Mouse (Mus musculus) heart, embryonic 11.5 days (tissue): ENCODE results near the gene Slc25a29. TPM values are rescaled to one million over a fixed set of nuclear protein-coding genes. Genes with fewer than 3 reads are reported as not detected.

Experiments used
- ATAC-seq: fragments of 200-750 bp; cut with Nextera tagmentation; replicated peaks from 2 replicates; pipeline ENCODE4 v1.8.0; 2017; ENCODE audit warnings: moderate library complexity; ENCODE audit not compliant: insufficient number of reproducible peaks, low FRiP score, low TSS enrichment
- H3K27ac ChIP-seq: fragments of 300-500 bp; sonication (generic); 2 replicates; pipeline ENCODE4 v1.5.1; 2014; ENCODE audit warnings: mild to moderate bottlenecking, low read depth, low read length
- H3K27me3 ChIP-seq: fragments of 300-500 bp; sonication (generic); 2 replicates; pipeline ENCODE4 v1.6.1; 2014; ENCODE audit warnings: mild to moderate bottlenecking, low read length, mixed read lengths; ENCODE audit not compliant: control insufficient read depth, insufficient read depth
- H3K36me3 ChIP-seq: fragments of 300-500 bp; sonication (generic); 2 replicates; pipeline ENCODE4 v1.6.1; 2014; ENCODE audit warnings: mild to moderate bottlenecking, low read length, moderate library complexity, mixed read lengths; ENCODE audit not compliant: control insufficient read depth, insufficient read depth
- H3K4me1 ChIP-seq: fragments of 300-500 bp; sonication (generic); 2 replicates; pipeline ENCODE4 v1.6.1; 2014; ENCODE audit warnings: low read length; ENCODE audit not compliant: control insufficient read depth, insufficient read depth
- H3K4me2 ChIP-seq: fragments of 300-500 bp; sonication (generic); 2 replicates; pipeline ENCODE4 v1.6.1; 2014; ENCODE audit warnings: mild to moderate bottlenecking, moderate library complexity
- H3K4me3 ChIP-seq: fragments of 300-500 bp; sonication (generic); 2 replicates; pipeline ENCODE4 v1.5.1; 2014; ENCODE audit warnings: low read depth, low read length
- H3K9ac ChIP-seq: fragments of 300-500 bp; sonication (generic); 2 replicates; pipeline ENCODE4 v1.6.1; 2014; ENCODE audit warnings: mild to moderate bottlenecking, low read depth, low read length, moderate library complexity
- H3K9me3 ChIP-seq: fragments of 300-500 bp; sonication (generic); replicated peaks from 2 replicates; pipeline ENCODE4 v1.6.1; 2016; ENCODE audit warnings: low read length; ENCODE audit not compliant: control insufficient read depth
- WGBS: fragments of 180-500 bp; shearing (Covaris S2); extraction: QIAGEN DNeasy Blood & Tissue Kit; methylation state at CpG from one replicate; pipeline ENCODE4 v1.1.7; 2014; ENCODE audit not compliant: insufficient replicate concordance; 5-methylcytosine and 5-hydroxymethylcytosine counted together
- polyA plus RNA-seq: library from polyadenylated mRNA; unstranded; fragments of >200 nt; fragmentation: Nextera tagmentation; extraction: Ambion mirVana; gene quantifications from 2 replicates; pipeline ENCODE4 v1.2.1, GENCODE M21; 2014

Gene Slc25a29
- polyA plus RNA-seq, result 4.0 and 4.2 TPM in 2 replicates

- Histone ChIP-seq H3K27me3 (peaks cover 4% of the 10 kb centered on the region; the same call in 1 of the 2 replicates), H3K36me3 (peaks cover 3% of the 10 kb centered on the region; the same call in 1 of the 2 replicates), H3K4me3 (peak within 1 kb of the TSS; percentile 66), H3K4me2 (peak within 1 kb of the TSS; percentile 95), H3K9me3 (no peaks in the 10 kb centered on the region), H3K27ac (peak within 1 kb of the TSS; percentile 88), H3K9ac (peak within 1 kb of the TSS; percentile 90), H3K4me1 (peaks cover 28% of the 10 kb centered on the region)
- peak; percentile 98 for ATAC-seq
- WGBS, result under 1% methylated on average over 53 of the region's 53 CpGs
Observed at GRCm38 (mm10) chr12:108835840-108836409, at the start of gene Slc25a29, which contains the start of gene Slc25a47. TSS of gene Slc25a29 (minus strand) at chr12:108835883. TSS of gene Slc25a47 (plus strand) at chr12:108836046.

- 83% methylated on average over 8 of the region's 8 CpGs for WGBS
- Histone ChIP-seq H3K4me3 (no peak overlapping the region), H3K27ac (no peak overlapping the region), H3K4me1 (no peaks in the 10 kb centered on the region), H3K9ac (no peak overlapping the region), H3K4me2 (no peak overlapping the region), H3K36me3 (peaks cover 22% of the 10 kb centered on the region), H3K27me3 (no peaks in the 10 kb centered on the region), H3K9me3 (no peaks in the 10 kb centered on the region)
- no peak for ATAC-seq
Observed at GRCm38 (mm10) chr12:108882776-108883175, 47.1 kb upstream of the Slc25a29 start.

DNA sequence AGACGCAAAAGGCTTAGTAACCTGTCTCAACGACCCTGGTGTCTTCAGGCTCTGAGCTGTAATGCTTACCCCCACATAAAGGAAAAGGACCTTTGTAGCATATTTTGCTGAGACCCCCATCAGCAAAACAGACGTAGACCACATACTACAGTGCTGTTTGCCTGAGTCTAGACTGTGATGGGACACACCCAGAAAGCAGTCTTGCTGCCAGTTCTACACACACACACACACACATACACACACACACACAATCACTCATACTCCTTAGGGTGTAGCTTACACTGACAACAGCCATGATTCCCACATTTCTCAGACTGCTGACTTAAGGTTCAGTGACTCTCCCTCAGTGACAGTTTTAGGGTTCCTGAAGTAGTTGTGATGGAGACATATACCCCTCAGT, 45.5 kb upstream of the Slc25a29 start:
- no peak overlapping the region for H3K27ac ChIP-seq
- no peak overlapping the region for H3K4me2 ChIP-seq
- H3K4me1 ChIP-seq, result no peaks in the 10 kb centered on the region
- H3K4me3 ChIP-seq, result no peak overlapping the region
- no peaks in the 10 kb centered on the region for H3K9me3 ChIP-seq
- 87% methylated on average over 3 of the region's 3 CpGs for WGBS
- H3K9ac ChIP-seq, result no peak overlapping the region
- no peaks in the 10 kb centered on the region for H3K27me3 ChIP-seq
- no peak for ATAC-seq
- H3K36me3 ChIP-seq, result peaks cover 15% of the 10 kb centered on the region

DNA sequence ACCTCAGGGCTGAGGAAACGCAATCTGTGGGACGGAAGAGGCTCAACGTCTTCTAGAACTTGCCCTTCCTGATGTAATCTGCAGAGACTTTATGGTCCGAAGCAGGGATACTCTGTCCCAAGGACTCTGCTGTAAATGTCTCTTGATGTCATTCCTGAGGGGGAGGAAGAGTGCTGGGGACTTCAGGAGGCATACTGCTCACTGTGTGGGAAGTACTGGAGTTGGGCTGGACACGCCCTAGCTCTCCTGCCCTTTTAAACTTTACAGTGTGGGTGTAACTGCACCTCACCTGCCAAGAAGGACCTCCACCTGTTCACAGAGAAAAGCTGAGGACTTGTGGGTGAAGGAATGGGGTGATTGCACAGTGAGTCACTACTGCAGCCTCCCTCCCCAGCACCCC, 44.9 kb upstream of the Slc25a29 start:
- Histone ChIP-seq H3K4me2 (no peak overlapping the region), H3K36me3 (peaks cover 14% of the 10 kb centered on the region)

GRCm38 (mm10) chr12:108879138-108879537, 43.5 kb upstream of the Slc25a29 start:
- no peak overlapping the region for H3K4me2 ChIP-seq

More for the DNA sequence above, 44.9 kb upstream of the Slc25a29 start:
- Histone ChIP-seq H3K4me1 (no peaks in the 10 kb centered on the region), H3K4me3 (no peak overlapping the region), H3K27ac (no peak overlapping the region), H3K9ac (no peak overlapping the region), H3K9me3 (no peaks in the 10 kb centered on the region), H3K27me3 (no peaks in the 10 kb centered on the region)
- WGBS, result 88% methylated on average over 5 of the region's 5 CpGs
- ATAC-seq, result no peak

DNA sequence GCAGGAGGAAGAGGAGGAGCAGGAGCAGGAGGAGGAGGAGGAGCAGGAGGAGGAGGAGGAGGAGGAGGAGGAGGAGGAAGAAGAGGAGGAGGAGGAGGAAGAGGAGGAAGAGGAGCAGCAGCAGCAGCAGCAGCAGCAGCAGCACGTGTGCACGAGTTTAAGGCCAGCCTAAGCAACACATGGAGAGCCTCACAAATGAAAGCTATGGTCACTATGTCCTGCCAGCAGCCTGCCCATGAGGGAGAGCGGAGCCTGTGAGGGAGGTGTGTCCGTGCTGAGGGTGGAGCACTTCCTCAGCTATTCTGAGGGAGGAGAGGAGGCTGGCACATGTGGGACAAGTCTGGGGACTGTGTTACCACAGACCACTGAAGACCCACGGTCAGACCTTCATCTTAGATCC, 37.4 kb upstream of the Slc25a29 start:
- H3K27ac ChIP-seq, result no peak overlapping the region
- no peaks in the 10 kb centered on the region for H3K4me1 ChIP-seq
- H3K36me3 ChIP-seq, result peaks cover 31% of the 10 kb centered on the region
- no peak for ATAC-seq
- no peak overlapping the region for H3K4me2 ChIP-seq
- no peaks in the 10 kb centered on the region for H3K27me3 ChIP-seq
- no peak overlapping the region for H3K9ac ChIP-seq
- 81% methylated on average over 5 of the region's 5 CpGs for WGBS
- no peaks in the 10 kb centered on the region for H3K9me3 ChIP-seq
- no peak overlapping the region for H3K4me3 ChIP-seq

More at GRCm38 (mm10) chr12:108879138-108879537, 43.5 kb upstream of the Slc25a29 start:
- ATAC-seq, result no peak
- Histone ChIP-seq H3K27ac (no peak overlapping the region), H3K27me3 (no peaks in the 10 kb centered on the region), H3K9ac (no peak overlapping the region), H3K4me3 (no peak overlapping the region), H3K4me1 (no peaks in the 10 kb centered on the region), H3K9me3 (no peaks in the 10 kb centered on the region), H3K36me3 (peaks cover 17% of the 10 kb centered on the region)
- WGBS, result 85% methylated on average over 4 of the region's 4 CpGs

- Histone ChIP-seq H3K27me3 (no peaks in the 10 kb centered on the region), H3K27ac (no peak overlapping the region), H3K9me3 (no peaks in the 10 kb centered on the region), H3K4me2 (no peak overlapping the region), H3K4me3 (no peak overlapping the region), H3K4me1 (no peaks in the 10 kb centered on the region), H3K36me3 (peaks cover 32% of the 10 kb centered on the region), H3K9ac (no peak overlapping the region)
- WGBS, result 85% methylated on average over 2 of the region's 2 CpGs
- no peak for ATAC-seq
Observed at GRCm38 (mm10) chr12:108869575-108869974, 33.9 kb upstream of the Slc25a29 start.

GRCm38 (mm10) chr12:108865007-108865494, 29.4 kb upstream of the Slc25a29 start:
- no peaks in the 10 kb centered on the region for H3K4me1 ChIP-seq
- no peak for ATAC-seq
- 83% methylated on average over 6 of the region's 6 CpGs for WGBS
- H3K27me3 ChIP-seq, result no peaks in the 10 kb centered on the region
- no peak overlapping the region for H3K4me2 ChIP-seq
- 0 out of 2 replicates have a peak overlapping the region, but pooled peaks have one; percentile 29 for H3K27ac ChIP-seq
- peaks cover 42% of the 10 kb centered on the region for H3K36me3 ChIP-seq
- no peak overlapping the region for H3K9ac ChIP-seq
- H3K4me3 ChIP-seq, result no peak overlapping the region
- no peaks in the 10 kb centered on the region for H3K9me3 ChIP-seq

DNA sequence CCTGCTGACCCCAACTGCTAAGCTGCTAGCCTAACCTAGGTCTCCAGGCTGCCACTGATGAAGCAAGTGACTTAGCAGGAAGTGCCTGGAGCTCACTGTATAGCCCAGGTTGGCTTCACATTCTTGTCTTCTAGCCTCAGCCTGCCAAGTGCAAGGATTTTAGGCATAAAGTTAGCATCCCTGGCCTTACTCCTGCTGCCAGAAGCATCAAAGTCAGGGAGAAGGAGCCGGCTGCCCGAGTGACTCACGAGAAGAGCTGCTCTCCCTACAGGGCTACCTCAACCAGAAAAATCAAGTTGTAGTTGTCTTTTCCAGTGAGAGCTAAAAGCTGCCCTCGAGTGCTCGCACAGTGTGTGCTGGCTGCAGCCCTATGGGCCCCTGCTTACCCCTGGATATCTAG, 22.8 kb upstream of the Slc25a29 start:
- peaks cover 14% of the 10 kb centered on the region for H3K36me3 ChIP-seq
- no peaks in the 10 kb centered on the region for H3K4me1 ChIP-seq
- no peaks in the 10 kb centered on the region for H3K9me3 ChIP-seq
- H3K9ac ChIP-seq, result no peak overlapping the region
- H3K27me3 ChIP-seq, result no peaks in the 10 kb centered on the region
- 84% methylated on average over 5 of the region's 5 CpGs for WGBS
- no peak overlapping the region for H3K4me2 ChIP-seq
- H3K27ac ChIP-seq, result no peak overlapping the region
- no peak for ATAC-seq
- H3K4me3 ChIP-seq, result no peak overlapping the region
